Mouse (Mus musculus): ENCODE data around the gene Pik3cb.
A peak's percentile ranks its signal among the peaks of the same experiment; 100 is the strongest.

Pik3cb gene

DNA sequence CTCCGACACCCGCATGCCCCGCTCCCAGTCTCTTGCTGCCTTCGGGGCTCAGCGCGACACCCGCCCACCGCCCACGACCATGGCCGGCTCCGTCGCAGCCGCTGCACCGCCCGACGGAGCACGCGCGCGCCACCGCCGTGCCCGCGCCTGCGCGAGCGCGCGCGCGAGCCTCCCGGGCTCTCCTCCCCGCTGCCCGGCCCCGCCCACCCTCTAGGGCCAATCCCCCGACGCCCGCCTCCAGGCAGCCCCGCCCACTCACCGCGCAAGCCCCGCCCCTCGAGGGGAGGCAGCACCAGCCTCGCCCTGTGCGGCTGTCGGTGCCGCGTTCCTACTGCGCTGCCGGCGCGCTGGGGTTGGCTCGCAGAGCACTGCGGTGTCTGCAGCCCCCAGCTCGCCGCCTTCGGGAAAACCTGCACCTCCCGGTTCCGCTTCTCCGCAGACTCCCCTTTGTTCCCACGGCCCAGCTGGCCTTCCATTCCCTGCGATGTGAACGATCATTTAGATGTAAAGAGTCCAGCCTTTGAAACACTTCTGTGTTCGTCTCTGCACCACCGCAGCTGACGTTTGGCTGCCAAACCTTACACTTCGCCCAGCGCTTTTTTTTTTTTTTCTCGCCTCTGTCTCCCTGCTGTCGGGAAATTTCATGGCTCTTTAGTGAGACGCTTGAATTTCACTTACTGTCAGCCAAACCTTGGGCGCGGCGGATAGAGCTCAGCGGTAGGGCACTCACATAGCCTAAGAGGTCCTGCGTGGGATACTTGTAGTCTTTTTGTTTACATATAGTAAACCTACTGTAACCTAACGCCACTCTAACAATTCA lies at the start of gene Pik3cb:
Gene Pik3cb, minus strand, starts transcription at position 559 of the 820 bp plus-strand sequence.
- Histone ChIP-seq H3K36me3 (ENCODE audit: control insufficient read depth, insufficient read depth, low read length, poor library complexity, severe bottlenecking) (no peaks in the 10 kb centered on the region), H3K27me3 (ENCODE audit: control insufficient read depth, insufficient read depth, low read length, poor library complexity, severe bottlenecking) (no peaks in the 10 kb centered on the region; the same call in 1 of the 2 replicates)
- DNase-seq (ENCODE audit: low read depth, low spot score) = peak; percentile 92

DNA sequence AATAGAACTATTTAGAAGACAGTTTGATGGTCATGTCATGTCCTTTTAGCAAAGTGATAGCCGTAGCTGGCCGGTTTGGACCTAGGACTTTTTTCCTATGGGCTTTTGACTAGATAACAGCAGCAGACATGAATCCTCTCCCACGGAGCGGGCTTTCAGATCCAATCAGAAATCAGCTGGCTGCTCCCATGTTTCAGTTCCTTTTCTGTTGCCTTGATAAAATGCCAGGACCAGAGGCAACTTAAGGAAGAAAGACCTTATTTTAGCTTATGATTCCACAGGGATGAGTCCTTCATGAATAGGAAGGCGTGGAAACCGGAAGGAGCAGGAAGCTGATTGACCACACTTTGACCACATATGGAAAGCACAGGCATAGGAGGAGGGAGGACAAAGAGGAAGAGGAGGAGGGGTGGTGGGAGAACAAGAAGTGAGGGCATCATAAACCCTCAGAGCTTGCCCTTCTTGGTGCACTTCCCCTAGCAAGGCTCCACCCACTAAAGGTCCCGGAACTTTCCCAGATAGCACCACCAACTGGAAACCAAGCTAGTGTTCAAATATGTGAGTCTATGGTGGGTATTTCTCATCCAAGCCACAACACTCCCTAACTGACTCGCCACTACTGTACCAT lies 42.7 kb upstream of the Pik3cb start:
- H3K36me3 ChIP-seq (ENCODE audit: control insufficient read depth, insufficient read depth, low read length, poor library complexity, severe bottlenecking) = no peaks in the 10 kb centered on the region
- no peaks in the 10 kb centered on the region for H3K27me3 ChIP-seq (ENCODE audit: control insufficient read depth, insufficient read depth, low read length, poor library complexity, severe bottlenecking)
- DNase-seq (ENCODE audit: low read depth, low spot score) = no peak

DNA sequence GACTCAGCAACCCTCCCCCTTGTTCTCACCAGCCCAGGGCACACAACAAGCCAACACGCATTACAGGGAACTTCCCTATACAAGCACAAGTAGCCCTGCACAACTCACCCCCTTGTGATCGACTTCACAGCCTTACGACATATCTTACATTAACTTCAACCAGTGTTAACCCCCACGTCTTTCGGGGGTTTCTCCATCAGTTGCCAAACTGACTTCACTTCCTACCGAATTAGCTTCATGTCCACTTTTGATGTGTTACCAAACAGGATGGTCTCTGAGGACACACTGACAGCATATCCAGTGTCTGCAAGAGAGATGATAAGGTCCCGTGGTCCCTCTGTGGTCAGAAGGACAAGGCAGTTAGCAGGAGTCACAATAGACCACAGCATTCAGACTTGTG lies 41.7 kb upstream of the Pik3cb start:
- DNase-seq (ENCODE audit: low read depth, low spot score) = no peak
- Histone ChIP-seq H3K27me3 (ENCODE audit: control insufficient read depth, insufficient read depth, low read length, poor library complexity, severe bottlenecking) (no peaks in the 10 kb centered on the region), H3K36me3 (ENCODE audit: control insufficient read depth, insufficient read depth, low read length, poor library complexity, severe bottlenecking) (no peaks in the 10 kb centered on the region)

DNA sequence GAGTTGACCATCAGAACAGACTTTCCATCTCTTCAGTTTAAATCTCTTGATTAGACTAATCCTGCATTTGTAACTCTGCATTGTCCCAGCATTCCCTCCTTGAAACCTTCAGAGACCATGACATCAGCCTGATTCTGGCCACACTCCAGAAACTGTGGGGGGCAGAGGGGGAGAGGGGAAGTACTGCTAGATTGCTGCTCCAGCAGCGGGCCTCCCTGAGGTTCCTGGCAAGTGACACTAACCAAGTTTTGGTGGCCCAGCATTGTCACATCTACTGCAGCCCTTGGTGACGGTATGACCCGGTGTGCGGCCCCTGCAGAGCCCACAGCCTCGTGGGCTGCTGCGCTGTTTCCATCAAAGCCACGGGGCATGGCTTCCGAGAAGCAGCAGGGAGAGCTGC lies 39.9 kb upstream of the Pik3cb start:
- no peaks in the 10 kb centered on the region for H3K27me3 ChIP-seq (ENCODE audit: control insufficient read depth, insufficient read depth, low read length, poor library complexity, severe bottlenecking)
- DNase-seq (ENCODE audit: low read depth, low spot score) = no peak
- H3K36me3 ChIP-seq (ENCODE audit: control insufficient read depth, insufficient read depth, low read length, poor library complexity, severe bottlenecking) = no peaks in the 10 kb centered on the region

DNA sequence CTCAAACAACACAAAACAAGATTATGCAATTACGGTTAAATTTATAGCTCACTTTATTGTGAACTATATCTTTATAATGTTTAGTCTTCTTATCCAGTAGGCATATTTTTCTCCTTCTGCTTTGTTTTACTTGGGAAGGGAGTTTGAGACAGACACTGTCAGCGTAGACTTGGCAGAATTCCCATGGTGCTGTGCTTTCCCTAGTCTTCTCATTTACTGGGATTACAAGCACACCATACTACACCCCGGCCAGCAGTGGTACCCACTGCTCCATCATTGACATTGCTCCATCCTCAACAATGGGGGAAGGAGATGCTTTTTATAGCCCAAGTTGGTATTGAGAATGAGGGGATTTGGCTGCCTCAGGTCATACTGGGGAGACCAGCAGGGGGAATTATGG lies 38.3 kb upstream of the Pik3cb start:
- H3K27me3 ChIP-seq (ENCODE audit: control insufficient read depth, insufficient read depth, low read length, poor library complexity, severe bottlenecking) = no peaks in the 10 kb centered on the region
- DNase-seq (ENCODE audit: low read depth, low spot score) = no peak

DNA sequence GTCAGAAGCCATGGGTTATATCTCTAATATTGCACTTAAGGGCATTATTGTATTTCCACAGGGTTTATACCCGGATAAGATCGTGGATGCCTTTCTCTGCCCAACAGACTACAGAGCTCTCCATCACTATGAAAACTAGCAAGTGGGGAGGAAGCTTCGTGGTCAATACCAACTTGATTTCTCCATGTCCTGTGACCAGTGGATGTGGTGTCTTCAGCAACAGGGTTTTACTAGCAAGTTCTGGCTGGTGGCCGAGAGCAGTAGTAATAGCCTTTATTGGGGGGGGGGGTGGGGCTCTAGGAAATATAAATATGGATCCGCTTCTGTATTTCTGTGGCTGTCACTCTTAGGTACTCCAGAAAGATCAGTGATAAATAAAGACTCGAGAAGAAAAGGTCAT lies 35.4 kb upstream of the Pik3cb start:
- DNase-seq (ENCODE audit: low read depth, low spot score) = no peak
- Histone ChIP-seq H3K27me3 (ENCODE audit: control insufficient read depth, insufficient read depth, low read length, poor library complexity, severe bottlenecking) (no peaks in the 10 kb centered on the region), H3K36me3 (ENCODE audit: control insufficient read depth, insufficient read depth, low read length, poor library complexity, severe bottlenecking) (no peaks in the 10 kb centered on the region)

More for the DNA sequence above, 38.3 kb upstream of the Pik3cb start:
- no peaks in the 10 kb centered on the region for H3K36me3 ChIP-seq (ENCODE audit: control insufficient read depth, insufficient read depth, low read length, poor library complexity, severe bottlenecking)

DNA sequence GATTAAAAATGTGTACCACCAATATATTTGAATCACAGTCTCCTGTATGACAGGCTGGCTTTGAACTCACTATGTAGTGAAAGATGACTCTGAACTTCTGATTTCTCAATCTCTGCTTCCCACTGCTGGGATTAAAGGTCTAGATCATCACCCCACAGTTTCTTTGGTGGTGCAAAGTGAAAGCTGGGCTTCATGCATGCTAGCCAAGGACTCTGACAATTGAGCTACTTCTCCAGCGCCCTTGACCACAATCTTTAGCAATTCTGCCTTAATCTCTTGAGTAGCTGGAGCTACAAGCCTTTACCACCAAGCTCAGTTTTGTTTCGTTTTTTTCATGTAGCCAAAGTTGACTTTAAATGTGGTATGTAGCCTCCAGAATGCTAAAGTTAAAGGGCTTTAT lies 32.4 kb upstream of the Pik3cb start:
- no peak for DNase-seq (ENCODE audit: low read depth, low spot score)
- Histone ChIP-seq H3K36me3 (ENCODE audit: control insufficient read depth, insufficient read depth, low read length, poor library complexity, severe bottlenecking) (no peaks in the 10 kb centered on the region), H3K27me3 (ENCODE audit: control insufficient read depth, insufficient read depth, low read length, poor library complexity, severe bottlenecking) (no peaks in the 10 kb centered on the region)

DNA sequence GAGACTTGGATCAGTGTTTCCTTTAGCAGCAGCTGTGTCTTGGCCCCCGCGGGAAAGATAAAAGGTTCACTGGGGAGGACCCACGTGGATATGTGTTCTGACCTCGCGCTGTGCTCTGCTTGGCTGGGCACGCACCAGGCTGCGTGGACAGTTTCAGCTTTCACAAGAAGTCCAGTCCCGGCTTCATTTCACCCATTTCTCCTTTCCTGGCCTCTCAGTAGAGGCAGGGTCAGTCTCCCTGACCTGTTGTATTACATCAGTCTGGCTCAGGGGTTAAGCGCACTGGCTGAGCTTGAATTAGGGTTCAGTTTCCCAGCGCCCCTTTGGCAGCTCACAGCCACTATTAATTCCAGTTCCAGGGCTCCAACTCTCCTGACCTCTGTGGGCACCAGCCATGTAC lies 30.8 kb upstream of the Pik3cb start:
- no peak for DNase-seq (ENCODE audit: low read depth, low spot score)

DNA sequence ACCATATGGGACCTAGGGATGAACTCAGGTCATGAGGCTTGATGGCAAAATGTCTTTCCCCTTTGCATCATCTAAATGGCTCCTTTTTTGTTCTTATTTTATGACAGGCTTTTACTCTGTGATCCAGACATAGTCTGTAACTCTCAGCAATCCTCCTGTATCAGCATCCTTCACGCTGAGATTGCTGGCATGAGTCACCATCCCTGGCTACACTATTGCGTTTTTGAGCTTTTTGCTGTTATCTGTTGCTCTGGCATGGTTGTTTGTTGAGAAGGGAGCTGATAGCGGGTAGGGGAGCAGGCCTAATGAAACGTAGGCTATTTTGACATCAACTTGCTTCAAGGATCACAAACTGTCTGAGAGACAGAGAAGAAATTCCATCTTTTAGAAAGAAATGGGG lies 28.6 kb upstream of the Pik3cb start:
- DNase-seq (ENCODE audit: low read depth, low spot score) = no peak
- Histone ChIP-seq H3K27me3 (ENCODE audit: control insufficient read depth, insufficient read depth, low read length, poor library complexity, severe bottlenecking) (no peaks in the 10 kb centered on the region), H3K36me3 (ENCODE audit: control insufficient read depth, insufficient read depth, low read length, poor library complexity, severe bottlenecking) (no peaks in the 10 kb centered on the region)

More for the DNA sequence above, 30.8 kb upstream of the Pik3cb start:
- Histone ChIP-seq H3K27me3 (ENCODE audit: control insufficient read depth, insufficient read depth, low read length, poor library complexity, severe bottlenecking) (no peaks in the 10 kb centered on the region), H3K36me3 (ENCODE audit: control insufficient read depth, insufficient read depth, low read length, poor library complexity, severe bottlenecking) (no peaks in the 10 kb centered on the region)

DNA sequence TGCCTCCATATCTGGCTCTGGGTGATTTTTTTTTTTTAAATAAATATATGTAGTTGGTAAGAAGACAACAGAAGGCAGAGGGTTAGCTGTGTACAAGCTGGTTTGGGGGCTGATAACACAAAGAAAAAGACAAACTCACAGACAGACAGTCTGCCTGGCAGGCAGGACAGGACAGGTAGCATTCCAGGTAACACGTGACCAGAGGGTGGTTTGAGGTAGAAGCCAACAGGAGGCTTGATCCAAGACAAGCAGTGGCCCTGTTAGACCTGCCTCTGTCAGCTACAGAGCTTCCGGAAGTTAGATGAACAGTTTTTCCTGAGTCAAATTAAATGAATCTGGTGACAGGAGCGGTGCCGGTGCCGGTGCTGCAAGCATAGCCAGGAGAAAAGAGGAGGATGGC lies 26.5 kb upstream of the Pik3cb start:
- Histone ChIP-seq H3K27me3 (ENCODE audit: control insufficient read depth, insufficient read depth, low read length, poor library complexity, severe bottlenecking) (no peaks in the 10 kb centered on the region), H3K36me3 (ENCODE audit: control insufficient read depth, insufficient read depth, low read length, poor library complexity, severe bottlenecking) (no peaks in the 10 kb centered on the region)
- DNase-seq (ENCODE audit: low read depth, low spot score) = no peak

DNA sequence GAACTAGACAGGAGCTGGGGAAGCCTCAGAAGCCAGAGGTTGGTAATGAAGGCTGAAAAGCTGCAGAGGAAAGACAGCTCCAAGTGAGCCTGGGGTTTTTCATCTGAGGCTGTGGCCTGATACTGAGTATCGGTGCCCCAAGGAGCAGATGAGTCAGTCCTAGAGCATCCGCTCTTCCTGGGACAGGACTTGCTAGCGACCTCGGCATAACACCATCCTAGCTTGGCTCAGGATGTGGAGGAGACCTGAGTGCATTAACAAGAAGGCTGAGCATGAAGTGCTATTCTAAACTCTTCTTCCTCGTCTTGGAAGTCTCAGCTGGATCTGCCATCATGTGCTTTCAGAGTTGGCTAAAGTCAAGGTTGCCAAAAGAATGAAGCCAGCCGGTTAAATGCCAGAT lies 25.5 kb upstream of the Pik3cb start:
- H3K36me3 ChIP-seq (ENCODE audit: control insufficient read depth, insufficient read depth, low read length, poor library complexity, severe bottlenecking) = no peaks in the 10 kb centered on the region
- no peaks in the 10 kb centered on the region for H3K27me3 ChIP-seq (ENCODE audit: control insufficient read depth, insufficient read depth, low read length, poor library complexity, severe bottlenecking)
- no peak for DNase-seq (ENCODE audit: low read depth, low spot score)

DNA sequence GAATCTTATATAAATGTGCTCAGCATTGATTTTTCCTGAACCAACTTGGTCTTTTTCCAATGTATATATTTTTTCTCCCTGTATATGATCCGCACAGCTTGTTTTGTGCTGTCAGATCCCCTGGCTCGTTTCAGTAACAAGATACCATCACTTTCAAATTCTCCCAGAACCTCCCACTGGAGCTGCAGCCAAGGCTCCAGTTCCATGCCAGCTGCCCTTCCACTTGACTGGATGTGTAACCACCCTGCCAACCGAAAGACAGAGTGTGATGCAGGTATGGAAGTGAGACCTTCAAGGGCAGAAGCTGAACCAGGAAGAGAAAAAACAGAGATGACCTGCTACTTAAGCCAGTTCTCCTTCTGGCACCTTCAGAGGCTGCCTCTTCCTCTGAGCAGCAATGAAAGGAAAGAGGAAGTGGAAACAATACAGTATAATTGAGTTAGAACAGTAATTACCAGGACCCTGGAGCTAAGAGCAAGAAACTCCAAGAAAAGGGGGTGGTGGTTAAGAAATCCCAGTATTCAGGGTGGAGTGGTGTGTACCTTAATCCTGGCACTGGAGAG lies 24.3 kb upstream of the Pik3cb start:
- peak; percentile 13 for DNase-seq (ENCODE audit: low read depth, low spot score)
- Histone ChIP-seq H3K36me3 (ENCODE audit: control insufficient read depth, insufficient read depth, low read length, poor library complexity, severe bottlenecking) (no peaks in the 10 kb centered on the region), H3K27me3 (ENCODE audit: control insufficient read depth, insufficient read depth, low read length, poor library complexity, severe bottlenecking) (no peaks in the 10 kb centered on the region)

DNA sequence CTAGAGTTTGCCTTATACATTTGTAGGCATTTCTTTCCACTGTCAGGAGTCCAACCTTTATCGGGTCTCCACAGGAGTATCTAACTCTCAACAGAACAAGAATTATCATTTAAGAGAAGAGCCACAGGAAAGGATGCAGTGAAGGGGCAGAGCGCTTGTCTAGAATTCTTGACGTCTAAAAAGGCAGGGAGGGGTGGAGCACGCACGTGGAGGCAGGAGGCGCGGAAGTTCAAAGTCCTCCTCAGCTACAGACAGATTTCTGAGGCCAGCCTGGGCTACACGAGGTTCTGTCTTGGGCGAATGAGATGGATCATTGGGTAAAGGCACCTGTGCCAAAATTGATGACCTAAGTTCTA lies 23.7 kb upstream of the Pik3cb start:
- no peaks in the 10 kb centered on the region for H3K36me3 ChIP-seq (ENCODE audit: control insufficient read depth, insufficient read depth, low read length, poor library complexity, severe bottlenecking)
- no peaks in the 10 kb centered on the region for H3K27me3 ChIP-seq (ENCODE audit: control insufficient read depth, insufficient read depth, low read length, poor library complexity, severe bottlenecking)
- DNase-seq (ENCODE audit: low read depth, low spot score) = no peak

DNA sequence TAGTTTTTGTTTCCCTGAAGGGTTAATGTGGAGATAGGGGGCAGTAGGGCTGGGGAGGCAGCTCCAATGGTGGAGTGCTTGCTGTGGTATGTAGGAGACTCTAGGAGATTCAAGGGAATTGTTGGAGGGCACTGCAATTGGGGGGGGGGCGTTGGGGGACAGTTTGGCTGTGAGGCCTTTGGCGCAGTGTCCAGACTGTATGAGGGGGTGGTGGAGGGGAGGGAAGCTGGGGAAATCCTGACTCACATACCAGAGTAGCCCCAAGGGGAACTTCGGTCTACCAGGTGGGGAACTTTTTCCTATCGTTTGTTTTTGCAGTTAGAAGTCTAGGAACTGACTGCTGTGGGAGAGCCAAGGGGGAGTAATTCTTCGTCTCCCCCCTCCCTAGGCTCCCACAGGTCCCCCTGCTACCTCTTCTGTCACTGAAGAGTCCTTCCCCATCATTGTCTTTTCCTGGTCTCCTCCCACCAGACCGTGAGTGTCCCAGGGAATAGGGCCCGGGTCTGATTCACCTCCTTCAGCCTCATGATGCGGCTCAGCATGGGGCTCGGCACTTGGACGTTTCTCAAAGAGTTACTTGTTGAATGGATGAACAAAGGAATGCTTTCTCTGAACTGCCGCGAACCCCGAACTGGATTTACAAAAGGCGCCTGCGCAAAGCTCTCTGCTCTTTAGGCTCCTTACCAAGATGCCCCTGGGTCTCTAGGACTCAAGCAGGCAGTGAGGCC lies 23.2 kb upstream of the Pik3cb start:
- no peak for DNase-seq (ENCODE audit: low read depth, low spot score)
- Histone ChIP-seq H3K27me3 (ENCODE audit: control insufficient read depth, insufficient read depth, low read length, poor library complexity, severe bottlenecking) (no peaks in the 10 kb centered on the region), H3K36me3 (ENCODE audit: control insufficient read depth, insufficient read depth, low read length, poor library complexity, severe bottlenecking) (no peaks in the 10 kb centered on the region)

DNA sequence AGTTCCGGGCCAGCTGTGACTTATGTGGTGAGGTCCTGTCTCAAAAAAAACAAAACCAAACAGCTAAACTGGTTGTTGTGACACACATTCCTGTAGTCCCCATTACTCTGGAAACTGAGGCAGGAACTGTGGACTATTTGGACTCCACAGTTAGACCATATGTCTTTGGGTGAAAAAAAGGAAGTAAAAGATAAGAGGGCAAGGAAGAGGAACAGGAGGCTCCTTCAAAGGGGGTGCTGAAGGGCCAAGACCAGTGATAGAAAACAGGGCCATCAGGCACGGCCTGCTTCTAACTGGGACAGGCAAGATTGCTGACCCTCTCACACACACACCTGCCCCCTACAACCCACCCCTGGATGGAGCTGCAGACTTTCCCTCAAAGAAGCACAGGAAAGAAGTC lies 22.4 kb upstream of the Pik3cb start:
- Histone ChIP-seq H3K27me3 (ENCODE audit: control insufficient read depth, insufficient read depth, low read length, poor library complexity, severe bottlenecking) (no peaks in the 10 kb centered on the region), H3K36me3 (ENCODE audit: control insufficient read depth, insufficient read depth, low read length, poor library complexity, severe bottlenecking) (no peaks in the 10 kb centered on the region)
- DNase-seq (ENCODE audit: low read depth, low spot score) = no peak

Measured in splenic B cell, adult 2 months (primary cell).